Mouse (Mus musculus) kidney, embryonic 16.5 days (tissue): ENCODE data around the gene Galp. TPM values are rescaled to one million over a fixed set of nuclear protein-coding genes. Genes with fewer than 3 reads are reported as not detected.
"Not testable (repeated sequence)": the region's sequence is repeated elsewhere in the genome, so short reads cannot be mapped to it uniquely, and the experiment has no call there.

Experiments used
- ATAC-seq: fragments of 200-750 bp; cut with Nextera tagmentation; 2 replicates; pipeline ENCODE4 v1.8.0; 2017; ENCODE audit warnings: moderate TSS enrichment; ENCODE audit not compliant: low FRiP score, low TSS enrichment
- H3K27ac ChIP-seq: fragments of 300-500 bp; sonication (generic); 2 replicates; pipeline ENCODE4 v1.5.1; 2014; ENCODE audit warnings: low read length
- H3K27me3 ChIP-seq: fragments of 300-500 bp; sonication (generic); 2 replicates; pipeline ENCODE4 v1.6.1; 2014; ENCODE audit warnings: low read length, control low read depth, mixed read lengths; ENCODE audit not compliant: insufficient read depth
- H3K36me3 ChIP-seq: fragments of 300-500 bp; sonication (generic); 2 replicates; pipeline ENCODE4 v1.6.1; 2014; ENCODE audit warnings: low read length, control low read depth, mixed read lengths; ENCODE audit not compliant: insufficient read depth
- H3K4me1 ChIP-seq: fragments of 300-500 bp; sonication (generic); 2 replicates; pipeline ENCODE4 v1.6.1; 2014; ENCODE audit warnings: low read length, control low read depth, mixed read lengths; ENCODE audit not compliant: insufficient read depth
- H3K4me2 ChIP-seq: fragments of 300-500 bp; sonication (generic); replicated peaks from 2 replicates; pipeline ENCODE4 v1.6.1; 2014; ENCODE audit warnings: low read depth, low read length
- H3K4me3 ChIP-seq: fragments of 300-500 bp; sonication (generic); 2 replicates; pipeline ENCODE4 v1.5.1; 2014; ENCODE audit warnings: mild to moderate bottlenecking, low read length
- H3K9ac ChIP-seq: fragments of 300-500 bp; sonication (generic); replicated peaks from 2 replicates; pipeline ENCODE4 v1.6.1; 2014; ENCODE audit warnings: low read length
- H3K9me3 ChIP-seq: fragments of 300-500 bp; sonication (generic); 2 replicates; pipeline ENCODE4 v1.6.1; 2016; ENCODE audit warnings: low read length, control low read depth
- WGBS: fragments of 180-500 bp; shearing (Covaris S2); extraction: QIAGEN DNeasy Blood & Tissue Kit; methylation state at CpG from one replicate; pipeline ENCODE4 v1.1.7; 2014; 5-methylcytosine and 5-hydroxymethylcytosine counted together
- polyA plus RNA-seq: library from polyadenylated mRNA; unstranded; fragments of >200 nt; fragmentation: Nextera tagmentation; extraction: Ambion mirVana; gene quantifications from 2 replicates; pipeline ENCODE4 v1.2.1, GENCODE M21; 2015

Galp gene
- polyA plus RNA-seq, 1 experiment from 2014 or later: not detected

- Histone ChIP-seq H3K4me1 (no peaks in the 10 kb centered on the region; the same call in 1 of the 2 replicates), H3K27me3 (no peaks in the 10 kb centered on the region), H3K9ac (no peak overlapping the region), H3K36me3 (peaks cover 50% of the 10 kb centered on the region), H3K4me2 (no peak overlapping the region), H3K27ac (no peak overlapping the region), H3K9me3 (0 out of 2 replicates have a peak, but pooled peaks cover 4% of the 10 kb centered on the region), H3K4me3 (no peak overlapping the region)
- 37% methylated on average over 44 of the region's 45 CpGs for WGBS
- peak; percentile 25; the same call in 1 of the 2 replicates for ATAC-seq
Measured at GRCm38 (mm10) chr7:6189542-6189941, 7.3 kb upstream of the Galp start.

GRCm38 (mm10) chr7:6191376-6191775 is 5.5 kb upstream of the Galp start:
- H3K9me3 ChIP-seq: no peaks in the 10 kb centered on the region
- no peak overlapping the region for H3K4me2 ChIP-seq
- H3K4me1 ChIP-seq: no peaks in the 10 kb centered on the region; the same call in 1 of the 2 replicates
- H3K9ac ChIP-seq: no peak overlapping the region
- no peak overlapping the region for H3K4me3 ChIP-seq
- H3K27ac ChIP-seq: no peak overlapping the region
- WGBS: 37% methylated on average over 3 of the region's 3 CpGs
- ATAC-seq: no peak
- peaks cover 34% of the 10 kb centered on the region for H3K36me3 ChIP-seq
- no peaks in the 10 kb centered on the region for H3K27me3 ChIP-seq

- peak; percentile 81 for ATAC-seq
- Histone ChIP-seq H3K4me2 (no peak overlapping the region), H3K4me3 (no peak overlapping the region), H3K4me1 (no peaks in the 10 kb centered on the region), H3K9ac (no peak overlapping the region), H3K27me3 (no peaks in the 10 kb centered on the region), H3K36me3 (peaks cover 13% of the 10 kb centered on the region), H3K27ac (no peak overlapping the region), H3K9me3 (no peaks in the 10 kb centered on the region)
- 18% methylated on average over 5 of the region's 5 CpGs for WGBS
Measured at GRCm38 (mm10) chr7:6194129-6194528, 2.8 kb upstream of the Galp start.

- Histone ChIP-seq H3K27ac (no peak overlapping the region), H3K4me1 (no peaks in the 10 kb centered on the region), H3K4me3 (no peak overlapping the region), H3K36me3 (no peaks in the 10 kb centered on the region), H3K27me3 (no peaks in the 10 kb centered on the region), H3K9ac (no peak overlapping the region), H3K4me2 (no peak overlapping the region), H3K9me3 (peaks cover 2% of the 10 kb centered on the region; the same call in 1 of the 2 replicates)
- ATAC-seq: no peak
- 51% methylated on average over 2 of the region's 2 CpGs for WGBS
Measured at GRCm38 (mm10) chr7:6195777-6196176, 1.1 kb upstream of the Galp start.

- Histone ChIP-seq H3K27me3 (no peaks in the 10 kb centered on the region), H3K36me3 (no peaks in the 10 kb centered on the region), H3K4me1 (no peaks in the 10 kb centered on the region), H3K27ac (no peak overlapping the region), H3K9ac (no peak overlapping the region), H3K4me2 (no peak overlapping the region), H3K4me3 (no peak overlapping the region), H3K9me3 (peaks cover 2% of the 10 kb centered on the region; the same call in 1 of the 2 replicates)
- 56% methylated on average over 3 of the region's 3 CpGs for WGBS
- ATAC-seq: no peak
Measured at GRCm38 (mm10) chr7:6204200-6204599, 7.3 kb downstream of the Galp start.

- H3K27ac ChIP-seq: no peak overlapping the region
- 0 out of 2 replicates have a peak, but pooled peaks cover 2% of the 10 kb centered on the region for H3K9me3 ChIP-seq
- no peaks in the 10 kb centered on the region for H3K27me3 ChIP-seq
- 46% methylated on average over 5 of the region's 5 CpGs for WGBS
- H3K9ac ChIP-seq: no peak overlapping the region
- H3K4me2 ChIP-seq: no peak overlapping the region
- H3K4me1 ChIP-seq: no peaks in the 10 kb centered on the region
- no peak for ATAC-seq
- no peaks in the 10 kb centered on the region for H3K36me3 ChIP-seq
- H3K4me3 ChIP-seq: no peak overlapping the region
Measured at GRCm38 (mm10) chr7:6213144-6213543, 16.3 kb downstream of the Galp start.

- H3K4me3 ChIP-seq, ATAC-seq, H3K4me2 ChIP-seq, H3K9me3 ChIP-seq, H3K9ac ChIP-seq, H3K36me3 ChIP-seq, H3K27ac ChIP-seq, H3K4me1 ChIP-seq, H3K27me3 ChIP-seq: not testable (repeated sequence)
- 66% methylated on average over 3 of the region's 4 CpGs for WGBS
Measured at GRCm38 (mm10) chr7:6214691-6215090, 17.8 kb downstream of the Galp start.

- H3K4me1 ChIP-seq: no peaks in the 10 kb centered on the region
- ATAC-seq: no peak
- WGBS: 70% methylated on average over 3 of the region's 3 CpGs
- no peak overlapping the region for H3K4me2 ChIP-seq
- no peak overlapping the region for H3K27ac ChIP-seq
- no peaks in the 10 kb centered on the region for H3K36me3 ChIP-seq
- H3K9ac ChIP-seq: no peak overlapping the region
- H3K4me3 ChIP-seq: no peak overlapping the region
- H3K9me3 ChIP-seq: 0 out of 2 replicates have a peak, but pooled peaks cover 2% of the 10 kb centered on the region
- H3K27me3 ChIP-seq: no peaks in the 10 kb centered on the region
Measured at GRCm38 (mm10) chr7:6220147-6220546, 23.3 kb downstream of the Galp start.

GRCm38 (mm10) chr7:6221978-6222377 is 25.1 kb downstream of the Galp start, which contains the start of gene Zscan5b:
Zscan5b (plus strand) TSS chr7:6222278.
- 0 out of 2 replicates have a peak, but pooled peaks cover 1% of the 10 kb centered on the region for H3K9me3 ChIP-seq
- no peak for ATAC-seq
- no peak within 1 kb of the TSS for H3K4me3 ChIP-seq
- H3K4me1 ChIP-seq: no peaks in the 10 kb centered on the region
- no peak within 1 kb of the TSS for H3K9ac ChIP-seq
- H3K27me3 ChIP-seq: no peaks in the 10 kb centered on the region
- H3K4me2 ChIP-seq: no peak within 1 kb of the TSS
- 90% methylated on average over 12 of the region's 12 CpGs for WGBS
- H3K27ac ChIP-seq: no peak within 1 kb of the TSS
- H3K36me3 ChIP-seq: no peaks in the 10 kb centered on the region

GRCm38 (mm10) chr7:6228491-6228890 is 31.6 kb downstream of the Galp start:
- not testable (repeated sequence) for H3K9me3 ChIP-seq, H3K9ac ChIP-seq, H3K4me2 ChIP-seq, H3K4me3 ChIP-seq, H3K27ac ChIP-seq, H3K36me3 ChIP-seq, ATAC-seq, H3K27me3 ChIP-seq, H3K4me1 ChIP-seq
- 59% methylated on average over 8 of the region's 8 CpGs for WGBS
